Mouse (Mus musculus) erythroblast, adult 5-6 weeks (primary cell): ENCODE results near the gene Echdc3. TPM values are rescaled to one million over a fixed set of nuclear protein-coding genes. Genes with fewer than 3 reads are reported as not detected.

Experiments
- total RNA-seq, 2 experiments: library from RNA; stranded (forward) in 1 of 2; stranded (reverse) in 1 of 2; fragments of 150-400 nt in 1 of 2; fragments of 200-764, 138-1000 nt in 1 of 2; gene quantifications; 2 replicates each; pipeline versions ENCODE4 v1.2.3 to v1.2.4; 2015 to 2017; ENCODE audit warnings: low replicate concordance in 2 of 2

The Echdc3 gene
- total RNA-seq, 2 experiments from 2014 or later: 1.8 TPM; not detected in 1

Other genes with a start within 250 kb of the Echdc3 start
- not detected in 2 replicates for gene Proser2, start 82.8 kb downstream of the Echdc3 start, total RNA-seq (2015; ENCODE audit: low replicate concordance)
- 0.28 TPM in 1 of 2 replicates, not detected in the other for gene Proser2, start 82.8 kb downstream of the Echdc3 start, total RNA-seq (2017; ENCODE audit: low replicate concordance)
- gene Usp6nl, start 109.6 kb upstream of the Echdc3 start, total RNA-seq (2015; ENCODE audit: low replicate concordance): 5.0 and 5.8 TPM in 2 replicates
- 6.5 and 17.1 TPM in 2 replicates for gene Usp6nl, start 109.6 kb upstream of the Echdc3 start, total RNA-seq (2017; ENCODE audit: low replicate concordance)